Mouse (Mus musculus): ENCODE measurements around the gene 1700067K01Rik.

GRCm38 (mm10) chr8:84023631-84024030 is 22.3 kb downstream of the 1700067K01Rik start:
- no peak for TF ChIP-seq POLR2A (IDR thresholded peaks at IDR 0.05; ENCODE audit: low read depth, low read length)
- no peak for TF ChIP-seq CTCF (IDR thresholded peaks at IDR 0.05; ENCODE audit: extremely low read depth, insufficient read length, insufficient replicate concordance, low read depth, low read length)

Data from small intestine, adult 2 months (tissue).